Comparison of ENCODE assay signal across 8 mouse cellular contexts in the genomic region with DNA sequence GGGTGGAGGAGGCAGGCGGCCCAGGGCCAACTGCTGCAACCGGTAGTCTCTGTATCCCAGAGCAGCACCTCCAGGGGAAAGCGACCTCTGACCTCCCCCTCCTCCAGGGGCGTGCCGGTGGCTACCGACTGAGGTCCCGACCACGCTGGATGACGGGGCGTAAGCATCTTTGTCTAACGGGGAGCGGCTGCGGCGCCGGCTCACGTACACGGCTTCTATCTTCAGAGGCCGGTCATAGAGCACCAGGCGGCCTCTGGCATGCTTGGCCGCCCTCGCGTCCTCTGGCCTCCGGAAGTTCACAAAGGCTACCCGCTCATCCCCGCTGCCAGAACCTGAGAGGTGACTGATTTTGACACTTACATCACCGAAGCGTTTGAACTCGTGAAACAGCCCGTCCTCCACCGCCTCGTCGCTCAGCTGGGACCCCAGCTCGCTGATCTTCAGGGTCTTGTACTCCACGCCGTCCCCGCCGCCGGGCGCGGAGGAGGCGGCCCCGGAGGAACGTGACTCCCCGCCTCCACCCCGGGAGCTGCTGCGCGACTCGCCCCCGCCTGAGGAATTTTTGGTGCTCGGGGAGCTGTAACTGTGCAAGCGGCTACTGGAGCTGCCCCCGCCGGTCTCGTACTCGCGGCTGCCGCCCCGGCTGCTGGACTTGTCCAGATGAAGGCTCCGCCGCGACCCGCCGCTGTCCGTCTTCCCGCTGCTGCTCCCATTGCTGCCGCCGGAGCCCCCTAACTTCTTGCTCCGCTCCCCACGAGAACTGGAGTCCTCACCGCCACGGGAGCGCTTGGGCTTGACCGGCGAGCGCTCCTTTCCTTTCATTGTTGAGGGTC. TPM values are rescaled to one million over a fixed set of nuclear protein-coding genes. Genes with fewer than 3 reads are reported as not detected.
DNase-seq lines count a peak whose midpoint lies in the region; ATAC-seq and TF ChIP-seq lines count a peak whose summit lies in the region.

No protein-coding gene starts in this region.

- peak overlapping the region; percentile 98 for H3K4me3 ChIP-seq in limb, embryonic 14.5 days (replicated peaks; ENCODE audit: low read length)

- H3K9me3 ChIP-seq in limb, embryonic 14.5 days (ENCODE audit: control insufficient read depth, low read length) = no peaks in the 10 kb centered on the region

- TF ChIP-seq POLR2A in limb, embryonic 14.5 days (IDR thresholded peaks at IDR 0.05; ENCODE audit: borderline replicate concordance, extremely low read depth, insufficient read depth, insufficient read length) = no peak

- no peak for ATAC-seq in limb, embryonic 14.5 days (ENCODE audit: low FRiP score, low read depth)

- H3K36me3 ChIP-seq in limb, embryonic 14.5 days (ENCODE audit: control insufficient read depth, insufficient read depth, low read length) = peaks cover 23% of the 10 kb centered on the region

- H3K4me1 ChIP-seq in limb, embryonic 14.5 days (ENCODE audit: control insufficient read depth, insufficient read depth, low read length) = peaks cover 21% of the 10 kb centered on the region

- H3K9ac ChIP-seq in limb, embryonic 14.5 days (ENCODE audit: low read depth, low read length, severe bottlenecking) = peak overlapping the region; percentile 91

- H3K27me3 ChIP-seq in limb, embryonic 14.5 days (ENCODE audit: control insufficient read depth, insufficient read depth, low read length) = no peaks in the 10 kb centered on the region

- peak overlapping the region; percentile 89 for H3K27ac ChIP-seq in limb, embryonic 14.5 days (replicated peaks; ENCODE audit: low read depth, low read length)

- peak; percentile 28 for DNase-seq in layer of hippocampus, adult 11-12 months (ENCODE audit: low spot score)
- no peak for DNase-seq in layer of hippocampus, adult 9-10 months (ENCODE audit: low spot score)
- DNase-seq in embryo, embryonic 11.5 days (ENCODE audit: low read depth, low spot score) = peak; percentile 17
- peak; percentile 37 to 63 for DNase-seq in gastrocnemius, postnatal 4 days (ENCODE audit: low spot score in 2 of 2)
- peak; percentile 74 for DNase-seq in kidney, adult 18-20 months
- DNase-seq in limb, embryonic 14.5 days (ENCODE audit: low spot score) = peak; percentile 19
- DNase-seq in naive thymus-derived CD4-positive, alpha-beta T cell, adult 2 months (ENCODE audit: low read depth) = peak; percentile 54
- peak; percentile 27 for DNase-seq in thymus, postnatal 0 days (ENCODE audit: low spot score)

- peak overlapping the region; percentile 93 for H3K4me2 ChIP-seq in limb, embryonic 14.5 days (replicated peaks; ENCODE audit: low read depth, low read length, severe bottlenecking)

- under 1% methylated on average over 72 of the region's 75 CpGs for WGBS in limb, embryonic 14.5 days

RNA-seq across cellular contexts. Expression of a gene that starts 1.1 kb away (rescaled TPM):
- 10 to 100 TPM; 29.0 to 31.3 TPM for total RNA-seq in gastrocnemius, postnatal 4 days (2021)
- polyA plus RNA-seq in limb, embryonic 14.5 days (2012; rRNA removed) = 6.8 and 6.9 TPM in 2 replicates
- polyA plus RNA-seq in limb, embryonic 14.5 days (2014; fragmentation: Nextera tagmentation; extraction: Ambion mirVana) = 14.0 and 16.3 TPM in 2 replicates
- polyA plus RNA-seq in thymus, postnatal 0 days (2015; fragmentation: Nextera tagmentation; extraction: Ambion mirVana) = 16.3 and 20.3 TPM in 2 replicates

RNA-seq across cellular contexts. Expression of a gene that starts 41.3 kb away (rescaled TPM):
- under 1 TPM; 0.18 to 0.37 TPM for total RNA-seq in gastrocnemius, postnatal 4 days (2021)
- polyA plus RNA-seq in limb, embryonic 14.5 days (2012; rRNA removed) = 4.1 and 4.9 TPM in 2 replicates
- polyA plus RNA-seq in limb, embryonic 14.5 days (2014; fragmentation: Nextera tagmentation; extraction: Ambion mirVana) = 8.0 and 9.5 TPM in 2 replicates
- polyA plus RNA-seq in thymus, postnatal 0 days (2015; fragmentation: Nextera tagmentation; extraction: Ambion mirVana) = 0.51 and 0.92 TPM in 2 replicates

RNA-seq across cellular contexts. Expression of a gene that starts 53.7 kb away (rescaled TPM):
- 10 to 100 TPM; 56.2 to 57.1 TPM for total RNA-seq in gastrocnemius, postnatal 4 days (2021)
- polyA plus RNA-seq in limb, embryonic 14.5 days (2012; rRNA removed) = 87.4 and 101 TPM in 2 replicates
- polyA plus RNA-seq in limb, embryonic 14.5 days (2014; fragmentation: Nextera tagmentation; extraction: Ambion mirVana) = 194 and 202 TPM in 2 replicates
- polyA plus RNA-seq in thymus, postnatal 0 days (2015; fragmentation: Nextera tagmentation; extraction: Ambion mirVana) = 250 and 260 TPM in 2 replicates
